Mouse (Mus musculus) liver, embryonic 14.5 days (tissue): ENCODE data around the gene Tcp10a.
"Not testable (repeated sequence)": the region's sequence is repeated elsewhere in the genome, so short reads cannot be mapped to it uniquely, and the experiment has no call there.

Experiments used
- CTCF ChIP-seq: IDR thresholded peaks from 2 replicates; pipeline ENCODE4 v1.5.1; 2016; ENCODE audit warnings: antibody characterized with exemption, low read depth, control low read depth
- EP300 ChIP-seq: IDR thresholded peaks from 2 replicates; pipeline ENCODE4 v1.6.1; 2016; ENCODE audit warnings: antibody characterized with exemption, low read depth

- TF ChIP-seq CTCF, EP300: not testable (repeated sequence)
These were observed 12.9 kb downstream of the Tcp10a start for GRCm38 (mm10) chr17:7337381-7337780.
